Mouse (Mus musculus) heart, adult 9 months (tissue): ENCODE results near the gene Noto.
A peak's percentile ranks its signal among the peaks of the same experiment; 100 is the strongest.
"Not testable (repeated sequence)": the region's sequence is repeated elsewhere in the genome, so short reads cannot be mapped to it uniquely, and the experiment has no call there.

Experiments
- DNase-seq, 2 experiments: peaks; one replicate each; pipeline ENCODE4 v3.0.0; 2022; ENCODE audit warnings: low spot score in 2 of 2

The Noto gene

DNA sequence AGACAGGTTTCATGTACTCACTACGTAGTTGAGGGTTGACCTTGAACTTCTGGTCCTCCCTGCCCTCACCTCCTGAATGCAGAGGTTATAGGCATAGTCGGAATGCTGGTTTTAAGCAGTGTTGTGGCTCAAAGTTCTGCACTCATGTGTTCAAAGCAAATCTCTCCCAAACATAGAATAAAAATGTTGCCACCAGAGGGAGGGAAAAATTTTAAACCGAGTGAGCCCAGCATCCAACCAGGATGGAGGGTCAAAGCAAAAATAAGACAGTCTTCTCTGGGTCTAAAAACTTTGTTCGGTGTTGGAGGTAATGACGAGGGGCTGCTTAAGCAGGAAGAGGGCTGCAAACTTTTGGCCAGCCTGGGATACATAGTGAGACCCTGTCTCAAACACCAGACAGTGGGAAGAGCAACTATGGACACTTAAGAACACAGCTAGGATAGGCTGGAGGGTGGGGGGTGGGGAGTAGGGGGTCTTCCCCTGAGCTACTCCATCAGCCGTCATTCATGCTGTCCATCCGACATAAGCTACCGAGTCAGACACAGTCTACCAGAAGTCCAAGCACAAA lies 7.7 kb downstream of the Noto start:
- no peak for DNase-seq

- DNase-seq, result peak; percentile 65 to 83
These were observed 8.3 kb downstream of the Noto start, which contains the start of gene Smyd5 for GRCm38 (mm10) chr6:85431842-85432431. Smyd5 (plus strand) TSS chr6:85431989.

DNA sequence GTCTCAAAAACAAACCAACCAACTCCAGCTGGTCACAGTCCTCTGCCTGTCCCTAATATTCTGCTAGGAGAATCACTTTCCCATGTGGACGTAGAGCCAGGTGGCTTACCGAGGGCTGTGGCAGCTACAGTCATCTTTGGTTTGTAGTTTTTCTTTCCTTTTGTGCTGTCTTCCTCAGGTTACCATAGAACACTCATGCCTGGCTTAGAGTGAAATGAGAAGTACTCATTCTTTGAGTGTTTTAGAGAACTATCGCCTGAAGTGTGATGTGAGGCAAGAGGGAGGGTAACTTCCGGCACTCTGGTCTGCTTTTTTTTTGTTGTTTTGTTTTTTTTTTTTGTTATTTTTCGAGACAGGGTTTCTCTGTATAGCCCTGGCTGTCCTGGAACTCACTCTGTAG lies 10.2 kb downstream of the Noto start:
- no peak for DNase-seq

- no peak for DNase-seq
These were observed 12.5 kb downstream of the Noto start for GRCm38 (mm10) chr6:85436204-85436603.

- no peak for DNase-seq
These were observed 12.9 kb downstream of the Noto start for GRCm38 (mm10) chr6:85436631-85437030.

DNA sequence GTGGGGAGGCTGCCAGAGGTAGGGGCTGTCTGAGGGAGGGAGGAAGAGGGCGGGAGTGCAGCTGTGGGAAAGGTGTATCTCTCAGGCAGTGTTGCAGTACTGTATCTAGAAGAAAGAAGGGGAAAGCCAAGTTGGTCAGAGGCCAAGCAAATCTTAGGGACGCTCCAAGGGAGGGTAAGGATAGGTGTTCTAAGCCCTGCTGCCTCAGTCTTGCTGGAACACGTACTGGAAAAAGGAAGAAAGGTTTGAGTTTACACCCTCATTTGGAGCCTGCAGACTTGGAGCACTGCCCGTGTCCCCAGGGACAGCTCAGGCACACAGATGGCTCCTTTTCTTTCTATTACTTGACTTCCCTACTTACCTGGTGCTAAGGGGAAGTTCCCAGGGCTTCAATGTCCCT lies 17.5 kb downstream of the Noto start:
- DNase-seq, result no peak

- DNase-seq, result no peak
These were observed 20.0 kb downstream of the Noto start for GRCm38 (mm10) chr6:85443488-85444233.

DNA sequence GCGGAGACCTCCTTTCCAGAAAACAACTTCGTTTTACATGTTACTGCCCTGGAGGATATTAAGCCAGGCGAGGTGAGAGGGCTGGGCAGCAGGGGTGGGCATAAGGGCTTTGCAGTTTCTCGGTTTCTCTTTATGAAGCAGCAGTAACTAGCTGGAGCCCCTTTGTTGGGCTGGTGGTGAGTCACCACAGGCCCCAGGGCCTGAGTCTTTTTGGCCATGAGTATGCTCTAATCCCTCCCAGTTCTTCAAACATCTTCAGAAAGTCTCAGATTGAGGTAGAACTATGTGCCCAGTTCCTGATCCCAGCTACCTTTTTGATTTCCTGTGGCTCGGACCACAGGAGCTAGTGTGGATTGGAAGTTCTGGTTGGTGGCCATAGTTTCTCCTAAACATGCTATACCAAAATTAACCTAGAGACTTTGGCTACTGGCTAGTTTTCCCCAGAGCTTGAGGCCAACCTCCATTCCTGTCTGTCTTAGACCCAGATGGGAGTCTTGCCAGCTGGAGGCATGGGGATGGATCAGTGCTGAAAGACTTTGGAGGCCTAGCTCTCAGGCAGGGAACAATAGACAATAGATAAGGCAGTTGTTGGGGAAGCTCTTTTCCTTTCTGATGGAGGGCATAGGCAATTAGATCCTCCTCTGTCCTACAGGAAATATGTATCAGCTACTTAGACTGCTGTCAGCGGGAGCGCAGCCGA lies 20.7 kb downstream of the Noto start:
- no peak for DNase-seq

DNA sequence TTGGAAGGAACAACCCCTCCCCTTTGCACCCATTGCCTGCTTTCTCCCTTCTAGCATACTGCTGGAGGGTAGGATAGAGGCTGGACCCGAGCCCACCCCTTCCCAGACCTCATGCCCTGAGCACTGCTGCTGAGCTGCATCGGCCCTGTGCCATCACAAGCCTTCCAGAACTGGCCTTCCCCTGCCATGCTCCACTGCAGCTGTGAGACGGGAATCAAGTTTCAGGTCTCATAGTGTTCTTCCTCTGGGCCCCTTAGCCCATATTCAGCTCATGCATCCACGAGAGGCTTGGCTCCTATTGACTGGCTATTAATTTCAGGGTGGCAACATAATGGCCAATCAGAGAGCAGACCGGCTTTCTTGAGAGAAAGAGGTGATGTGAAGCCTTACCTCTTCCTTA lies 21.6 kb downstream of the Noto start:
- no peak for DNase-seq

GRCm38 (mm10) chr6:85447351-85447750 lies 23.7 kb downstream of the Noto start:
- no peak for DNase-seq

DNA sequence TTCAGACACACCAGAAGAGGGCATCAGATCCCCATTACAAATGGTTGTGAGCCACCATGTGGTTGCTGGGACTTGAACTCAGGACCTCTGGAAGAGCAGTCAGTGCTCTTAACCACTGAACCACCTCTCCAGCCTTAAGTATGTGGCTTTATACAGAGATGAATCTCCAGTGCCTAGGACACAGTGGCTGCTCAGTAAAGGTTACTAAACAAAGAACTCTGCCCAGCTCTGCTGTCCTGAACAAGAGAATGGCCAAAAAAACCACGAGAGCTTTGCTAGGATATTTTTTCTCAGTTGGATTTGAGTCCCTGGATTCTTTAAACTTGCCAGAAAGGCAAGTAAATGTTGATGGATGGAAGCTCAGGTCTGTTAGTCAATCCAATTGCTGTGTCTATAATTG lies 26.5 kb downstream of the Noto start:
- DNase-seq, result not testable (repeated sequence)

GRCm38 (mm10) chr6:85450697-85451663 lies 27.3 kb downstream of the Noto start, which contains the start of gene Cct7:
Cct7 (plus strand) TSS chr6:85451514.
- peak; percentile 99 for DNase-seq

DNA sequence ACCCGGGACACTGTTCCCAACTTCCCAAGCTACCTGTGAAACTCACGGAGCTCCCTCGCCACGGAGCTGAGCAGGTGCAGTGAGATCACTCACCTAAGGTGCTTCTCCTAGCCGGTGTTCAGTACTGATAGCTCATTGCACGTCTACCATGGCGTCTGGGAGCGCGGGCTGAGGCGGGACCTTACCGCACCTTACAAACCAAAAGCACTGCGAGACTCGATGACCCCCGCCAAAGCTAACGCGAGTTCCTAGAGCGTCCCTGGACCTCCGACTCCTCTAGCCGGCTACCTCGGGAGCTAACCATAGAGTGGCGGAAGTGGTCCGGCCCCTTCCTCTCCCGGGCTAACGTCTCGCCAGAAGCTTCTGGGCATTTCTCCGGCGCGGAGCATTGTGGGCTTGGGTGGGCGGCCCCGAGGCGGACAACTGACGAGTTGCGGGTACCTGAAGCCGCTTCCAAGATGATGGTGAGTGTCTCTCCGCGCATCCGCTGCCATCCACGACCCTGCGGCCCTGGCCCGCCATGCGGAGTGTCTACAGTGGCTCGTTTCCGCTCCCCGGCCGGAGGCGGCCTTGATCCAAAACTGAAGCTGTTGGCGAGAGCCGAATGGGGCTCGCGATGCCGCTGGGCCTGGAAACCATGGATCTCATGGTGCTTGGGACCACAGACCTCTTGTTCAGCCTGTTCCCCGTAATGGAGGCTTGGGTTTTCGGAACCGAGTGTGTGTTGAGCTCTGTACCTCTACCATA lies 28.2 kb downstream of the Noto start, which contains the start of gene Pradc1:
Gene Pradc1 (minus strand): TSS at position 307 of the 747 bp plus-strand sequence.
- peak; percentile 98 to 99 for DNase-seq

GRCm38 (mm10) chr6:85452411-85452665 lies 28.7 kb downstream of the Noto start:
- no peak for DNase-seq

DNA sequence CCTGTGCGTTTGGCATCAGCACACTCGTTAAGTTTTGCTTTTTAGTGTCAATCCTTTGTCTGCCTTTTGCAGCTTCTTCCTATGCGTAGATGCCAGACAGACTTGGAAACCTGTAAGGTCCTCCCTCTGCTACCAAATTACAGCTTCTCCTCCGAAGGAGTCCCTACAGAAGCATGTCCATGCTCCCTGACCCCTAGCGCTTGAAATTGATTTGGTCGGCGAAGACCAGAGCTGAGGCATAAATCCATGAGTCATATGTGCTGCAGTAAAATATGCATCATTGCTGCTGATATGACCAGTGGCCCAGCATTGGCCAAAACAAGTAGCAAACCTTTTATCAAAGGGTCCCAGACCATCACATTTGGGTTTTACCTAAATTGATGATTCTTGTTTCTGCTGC lies 29.1 kb downstream of the Noto start:
- DNase-seq, result no peak

DNA sequence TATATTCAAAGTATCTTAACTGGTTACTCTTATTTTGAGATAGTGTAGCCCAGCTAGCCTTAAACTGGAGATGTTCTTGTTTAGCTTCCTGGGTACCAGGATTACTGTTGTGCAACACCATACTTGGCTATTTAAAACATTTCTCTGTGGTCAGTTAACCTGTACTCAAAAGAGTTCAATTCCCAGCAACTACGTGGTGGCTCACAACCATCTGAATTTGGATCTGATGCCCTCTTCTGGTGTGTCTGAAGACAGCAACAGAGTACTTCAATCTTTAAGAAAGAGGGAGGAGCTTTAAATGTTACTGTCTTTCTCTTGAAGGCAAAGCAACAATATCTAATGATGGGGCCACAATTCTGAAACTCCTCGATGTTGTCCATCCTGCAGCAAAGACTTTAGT lies 35.9 kb downstream of the Noto start:
- DNase-seq, result no peak

- no peak for DNase-seq
These were observed 41.7 kb downstream of the Noto start for GRCm38 (mm10) chr6:85465381-85465780.

- no peak for DNase-seq
These were observed 46.2 kb downstream of the Noto start for GRCm38 (mm10) chr6:85469660-85470430.

DNA sequence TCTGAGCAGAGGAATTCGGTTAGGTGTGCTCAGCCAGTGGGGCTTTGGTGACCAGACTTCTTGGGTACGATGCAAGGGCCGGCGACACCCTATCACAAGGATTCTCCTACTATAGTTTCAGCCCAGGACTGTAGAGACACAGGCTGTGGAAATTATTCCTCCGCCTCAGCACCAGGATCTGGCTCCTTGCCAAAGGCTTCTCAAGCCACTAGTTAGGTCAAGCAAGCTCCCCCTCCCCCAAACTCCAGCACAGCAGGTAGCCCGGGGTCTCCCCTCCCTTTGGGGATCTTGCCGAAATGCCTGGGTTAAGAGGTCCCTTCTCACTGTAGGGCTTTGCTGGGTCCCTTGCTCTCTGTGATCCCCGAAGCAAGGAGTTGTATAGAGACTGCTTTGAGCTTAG lies 48.3 kb downstream of the Noto start:
- DNase-seq, result no peak

DNA sequence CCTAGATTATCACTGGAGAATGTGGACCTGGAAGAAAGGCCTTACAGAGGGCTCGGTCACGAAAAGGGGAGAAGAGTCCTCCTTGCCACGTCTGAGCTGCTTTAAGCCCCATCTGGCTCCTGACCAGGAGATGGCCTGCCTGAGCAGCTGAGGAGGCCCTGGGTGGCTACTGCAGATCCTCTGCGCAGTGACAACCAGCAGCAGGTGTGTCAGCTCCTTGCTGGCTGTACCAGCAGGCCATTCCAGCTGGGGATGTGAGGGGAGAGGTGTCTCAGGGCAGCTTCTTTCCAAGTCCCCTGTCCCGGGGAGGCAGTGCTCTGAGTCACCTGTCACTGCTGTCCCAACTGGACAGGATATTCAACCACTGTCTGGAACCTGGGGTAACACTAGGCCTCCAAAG lies 48.9 kb downstream of the Noto start:
- DNase-seq, result no peak
